Mouse (Mus musculus): ENCODE results near the gene Ahnak2.

Gene Ahnak2

GRCm38 (mm10) chr12:112734881-112735655, 67.4 kb downstream of the Ahnak2 start:
- DNase-seq (ENCODE audit: extremely low spot score, low spot score) = no peak

GRCm38 (mm10) chr12:112734108-112734820, 68.2 kb downstream of the Ahnak2 start:
- no peak for DNase-seq (ENCODE audit: extremely low spot score, low spot score)

- DNase-seq (ENCODE audit: extremely low spot score, low spot score) = no peak
Measured at GRCm38 (mm10) chr12:112732591-112732990, 69.9 kb downstream of the Ahnak2 start.

- no peak for DNase-seq (ENCODE audit: extremely low spot score, low spot score)
Measured at GRCm38 (mm10) chr12:112730808-112731207, 71.6 kb downstream of the Ahnak2 start.

- DNase-seq (ENCODE audit: extremely low spot score, low spot score) = no peak
Measured at GRCm38 (mm10) chr12:112727801-112728200, 74.7 kb downstream of the Ahnak2 start.

GRCm38 (mm10) chr12:112724077-112724805, 78.2 kb downstream of the Ahnak2 start:
- DNase-seq (ENCODE audit: extremely low spot score, low spot score) = peak; percentile 73

- no peak for DNase-seq (ENCODE audit: extremely low spot score, low spot score)
Measured at GRCm38 (mm10) chr12:112723445-112723844, 79.0 kb downstream of the Ahnak2 start.

- no peak for DNase-seq (ENCODE audit: extremely low spot score, low spot score)
Measured at GRCm38 (mm10) chr12:112723028-112723330, 79.5 kb downstream of the Ahnak2 start.

GRCm38 (mm10) chr12:112722240-112723027, 80.0 kb downstream of the Ahnak2 start:
- peak; percentile 53 for DNase-seq (ENCODE audit: extremely low spot score, low spot score)
